Mouse (Mus musculus) heart, embryonic 16.5 days (tissue): ENCODE measurements around the gene Slc44a3. TPM values are rescaled to one million over a fixed set of nuclear protein-coding genes. Genes with fewer than 3 reads are reported as not detected.

Experiments
- ATAC-seq: fragments of 200-750 bp; cut with Nextera tagmentation; replicated peaks from 2 replicates; pipeline ENCODE4 v1.8.0; 2017; ENCODE audit warnings: moderate number of reproducible peaks; ENCODE audit not compliant: insufficient read depth, low FRiP score; ENCODE audit errors: extremely low read depth
- H3K27ac ChIP-seq: fragments of 300-500 bp; sonication (generic); 2 replicates; pipeline ENCODE4 v1.5.1; 2014; ENCODE audit warnings: mild to moderate bottlenecking, low read length, control low read depth, moderate library complexity
- H3K27me3 ChIP-seq: fragments of 300-500 bp; sonication (generic); 2 replicates; pipeline ENCODE4 v1.6.1; 2014; ENCODE audit warnings: low read length, mixed read lengths; ENCODE audit not compliant: control insufficient read depth, insufficient read depth
- H3K36me3 ChIP-seq: fragments of 300-500 bp; sonication (generic); 2 replicates; pipeline ENCODE4 v1.6.1; 2014; ENCODE audit not compliant: control insufficient read depth, insufficient read depth
- H3K4me1 ChIP-seq: fragments of 300-500 bp; sonication (generic); 2 replicates; pipeline ENCODE4 v1.6.1; 2014; ENCODE audit warnings: low read length, mixed read lengths; ENCODE audit not compliant: control insufficient read depth, insufficient read depth
- H3K4me2 ChIP-seq: fragments of 300-500 bp; sonication (generic); 2 replicates; pipeline ENCODE4 v1.6.1; 2014; ENCODE audit warnings: low read depth, mild to moderate bottlenecking, control low read depth, low read length
- H3K4me3 ChIP-seq: fragments of 300-500 bp; sonication (generic); 2 replicates; pipeline ENCODE4 v1.5.1; 2014; ENCODE audit warnings: mild to moderate bottlenecking, control low read depth, low read length
- H3K9ac ChIP-seq: fragments of 300-500 bp; sonication (generic); 2 replicates; pipeline ENCODE4 v1.6.1; 2014; ENCODE audit warnings: low read length, control low read depth
- H3K9me3 ChIP-seq: fragments of 300-500 bp; sonication (generic); replicated peaks from 2 replicates; pipeline ENCODE4 v1.6.1; 2016; ENCODE audit warnings: low read length; ENCODE audit not compliant: control insufficient read depth
- WGBS: fragments of 180-500 bp; shearing (Covaris S2); extraction: QIAGEN DNeasy Blood & Tissue Kit; methylation state at CpG from one replicate; pipeline ENCODE4 v1.1.7; 2014; 5-methylcytosine and 5-hydroxymethylcytosine counted together
- polyA plus RNA-seq: library from polyadenylated mRNA; unstranded; fragments of >200 nt; fragmentation: Nextera tagmentation; extraction: Ambion mirVana; gene quantifications from 2 replicates; pipeline ENCODE4 v1.2.1, GENCODE M21; 2015

Gene Slc44a3
- polyA plus RNA-seq, 1 experiment from 2014 or later: 1.2 TPM

GRCm38 (mm10) chr3:121444414-121444813, 87.8 kb downstream of the Slc44a3 start:
- no peaks in the 10 kb centered on the region; the same call in 1 of the 2 replicates for H3K36me3 ChIP-seq
- H3K9ac ChIP-seq: no peak overlapping the region
- H3K27ac ChIP-seq: no peak overlapping the region
- H3K4me1 ChIP-seq: peaks cover 63% of the 10 kb centered on the region
- ATAC-seq: no peak
- no peak overlapping the region for H3K4me3 ChIP-seq
- no peak overlapping the region for H3K4me2 ChIP-seq
- WGBS: 91% methylated on average over 6 of the region's 6 CpGs
- no peaks in the 10 kb centered on the region for H3K9me3 ChIP-seq
- H3K27me3 ChIP-seq: no peaks in the 10 kb centered on the region

GRCm38 (mm10) chr3:121443861-121444271, 88.3 kb downstream of the Slc44a3 start:
- no peaks in the 10 kb centered on the region; the same call in 1 of the 2 replicates for H3K36me3 ChIP-seq
- H3K9me3 ChIP-seq: no peaks in the 10 kb centered on the region
- ATAC-seq: no peak
- H3K4me3 ChIP-seq: no peak overlapping the region
- H3K4me2 ChIP-seq: no peak overlapping the region
- H3K27me3 ChIP-seq: no peaks in the 10 kb centered on the region
- no peak overlapping the region for H3K9ac ChIP-seq
- no peak overlapping the region for H3K27ac ChIP-seq
- H3K4me1 ChIP-seq: peaks cover 67% of the 10 kb centered on the region
- WGBS: 53% methylated on average over 4 of the region's 4 CpGs

- no peaks in the 10 kb centered on the region for H3K9me3 ChIP-seq
- H3K27ac ChIP-seq: no peak overlapping the region; the same call in 1 of the 2 replicates
- H3K4me2 ChIP-seq: no peak overlapping the region
- WGBS: 70% methylated on average over 5 of the region's 5 CpGs
- H3K36me3 ChIP-seq: no peaks in the 10 kb centered on the region; the same call in 1 of the 2 replicates
- no peak for ATAC-seq
- no peaks in the 10 kb centered on the region for H3K27me3 ChIP-seq
- H3K9ac ChIP-seq: no peak overlapping the region
- peaks cover 69% of the 10 kb centered on the region for H3K4me1 ChIP-seq
- no peak overlapping the region for H3K4me3 ChIP-seq
These were observed 89.9 kb downstream of the Slc44a3 start for GRCm38 (mm10) chr3:121442288-121442687.

GRCm38 (mm10) chr3:121441504-121441903, 90.7 kb downstream of the Slc44a3 start:
- peaks cover 70% of the 10 kb centered on the region for H3K4me1 ChIP-seq
- H3K27me3 ChIP-seq: no peaks in the 10 kb centered on the region
- H3K36me3 ChIP-seq: no peaks in the 10 kb centered on the region; the same call in 1 of the 2 replicates
- no peak overlapping the region for H3K27ac ChIP-seq
- ATAC-seq: no peak
- H3K9me3 ChIP-seq: no peaks in the 10 kb centered on the region
- H3K9ac ChIP-seq: no peak overlapping the region
- H3K4me3 ChIP-seq: no peak overlapping the region
- 82% methylated on average over 12 of the region's 12 CpGs for WGBS
- no peak overlapping the region for H3K4me2 ChIP-seq

GRCm38 (mm10) chr3:121439623-121440161, 92.5 kb downstream of the Slc44a3 start:
- Histone ChIP-seq H3K9ac (peak overlapping the region; percentile 38; the same call in 1 of the 2 replicates), H3K4me3 (no peak overlapping the region; the same call in 1 of the 2 replicates), H3K27me3 (no peaks in the 10 kb centered on the region), H3K4me1 (peaks cover 80% of the 10 kb centered on the region), H3K4me2 (peak overlapping the region; percentile 41), H3K9me3 (no peaks in the 10 kb centered on the region), H3K36me3 (no peaks in the 10 kb centered on the region; the same call in 1 of the 2 replicates), H3K27ac (peak overlapping the region; percentile 71)
- WGBS: 30% methylated on average over 11 of the region's 11 CpGs
- peak; percentile 84 for ATAC-seq

GRCm38 (mm10) chr3:121437996-121438395, 94.2 kb downstream of the Slc44a3 start:
- H3K27me3 ChIP-seq: no peaks in the 10 kb centered on the region
- ATAC-seq: no peak
- H3K4me3 ChIP-seq: no peak overlapping the region
- H3K4me2 ChIP-seq: peak overlapping the region; percentile 9; the same call in 1 of the 2 replicates
- whole genome bisulfite sequencing: 50% methylated on average over 7 of the region's 7 CpGs
- H3K4me1 ChIP-seq: peaks cover 85% of the 10 kb centered on the region
- no peaks in the 10 kb centered on the region; the same call in 1 of the 2 replicates for H3K36me3 ChIP-seq
- peak overlapping the region; percentile 33 for H3K27ac ChIP-seq
- H3K9ac ChIP-seq: peak overlapping the region; percentile 35; the same call in 1 of the 2 replicates
- H3K9me3 ChIP-seq: no peaks in the 10 kb centered on the region

- ATAC-seq: no peak
- H3K36me3 ChIP-seq: no peaks in the 10 kb centered on the region; the same call in 1 of the 2 replicates
- peaks cover 80% of the 10 kb centered on the region for H3K4me1 ChIP-seq
- H3K4me2 ChIP-seq: no peak overlapping the region
- H3K4me3 ChIP-seq: no peak overlapping the region
- no peaks in the 10 kb centered on the region for H3K9me3 ChIP-seq
- H3K27me3 ChIP-seq: no peaks in the 10 kb centered on the region
- 49% methylated on average over 7 of the region's 7 CpGs for WGBS
- H3K9ac ChIP-seq: peak overlapping the region; percentile 17; the same call in 1 of the 2 replicates
- peak overlapping the region; percentile 19 for H3K27ac ChIP-seq
These were observed 95.1 kb downstream of the Slc44a3 start for GRCm38 (mm10) chr3:121437070-121437469.

- no peak overlapping the region for H3K4me3 ChIP-seq
- no peak for ATAC-seq
- no peaks in the 10 kb centered on the region for H3K27me3 ChIP-seq
- H3K27ac ChIP-seq: no peak overlapping the region
- no peak overlapping the region for H3K9ac ChIP-seq
- H3K9me3 ChIP-seq: no peaks in the 10 kb centered on the region
- WGBS: 59% methylated on average over 5 of the region's 5 CpGs
- H3K4me1 ChIP-seq: peaks cover 79% of the 10 kb centered on the region
- H3K36me3 ChIP-seq: no peaks in the 10 kb centered on the region
- H3K4me2 ChIP-seq: no peak overlapping the region
These were observed 96.9 kb downstream of the Slc44a3 start for GRCm38 (mm10) chr3:121435296-121435695.

GRCm38 (mm10) chr3:121433968-121434533, 98.2 kb downstream of the Slc44a3 start:
- no peaks in the 10 kb centered on the region for H3K36me3 ChIP-seq
- H3K27ac ChIP-seq: peak overlapping the region; percentile 64
- ATAC-seq: peak; percentile 49; the same call in 1 of the 2 replicates
- H3K4me2 ChIP-seq: peak overlapping the region; percentile 12
- no peak overlapping the region for H3K4me3 ChIP-seq
- H3K27me3 ChIP-seq: no peaks in the 10 kb centered on the region
- WGBS: 42% methylated on average over 8 of the region's 8 CpGs
- H3K9ac ChIP-seq: 0 out of 2 replicates have a peak overlapping the region, but pooled peaks have one; percentile 6
- H3K9me3 ChIP-seq: no peaks in the 10 kb centered on the region
- peaks cover 78% of the 10 kb centered on the region for H3K4me1 ChIP-seq
